Mouse (Mus musculus) layer of hippocampus, postnatal 36 days (tissue): ENCODE measurements around the gene Agtrap. TPM values are rescaled to one million over a fixed set of nuclear protein-coding genes. Genes with fewer than 3 reads are reported as not detected.
"Not testable (repeated sequence)": the region's sequence is repeated elsewhere in the genome, so short reads cannot be mapped to it uniquely, and the experiment has no call there.

Experiments used
- DNase-seq, 2 experiments: peaks; one replicate each; pipeline ENCODE4 v3.0.0; 2022
- total RNA-seq, 2 experiments: library from RNA; stranded (reverse); gene quantifications; 2 replicates each; pipeline ENCODE4 v1.2.3; 2021

Agtrap gene
- total RNA-seq, result 1 to 10 TPM; 7.3 TPM

- DNase-seq, result peak; percentile 89 to 94
Observed at GRCm38 (mm10) chr4:148087907-148088527, at the start of gene Agtrap. TSS of gene Agtrap (minus strand) at chr4:148088031.

- DNase-seq, result no peak
Observed at GRCm38 (mm10) chr4:148137503-148137902, 49.7 kb upstream of the Agtrap start.

GRCm38 (mm10) chr4:148134988-148135387, 47.2 kb upstream of the Agtrap start:
- DNase-seq, result no peak

- no peak for DNase-seq
Observed at GRCm38 (mm10) chr4:148131497-148132081, 43.8 kb upstream of the Agtrap start.

- no peak for DNase-seq
Observed at GRCm38 (mm10) chr4:148130561-148131413, 43.0 kb upstream of the Agtrap start, which contains the start of gene Draxin. TSS of gene Draxin (minus strand) at chr4:148130698.

- DNase-seq, result no peak
Observed at GRCm38 (mm10) chr4:148130133-148130532, 42.3 kb upstream of the Agtrap start, which contains the start of gene Mad2l2. TSS of gene Mad2l2 (plus strand) at chr4:148130384.

GRCm38 (mm10) chr4:148128672-148129071, 40.8 kb upstream of the Agtrap start:
- no peak for DNase-seq

GRCm38 (mm10) chr4:148128241-148128640, 40.4 kb upstream of the Agtrap start:
- no peak for DNase-seq

GRCm38 (mm10) chr4:148122694-148123066, 34.8 kb upstream of the Agtrap start:
- DNase-seq, result no peak

GRCm38 (mm10) chr4:148121982-148122693, 34.3 kb upstream of the Agtrap start:
- no peak for DNase-seq

- DNase-seq, result peak; percentile 69 to 73
Observed at GRCm38 (mm10) chr4:148121362-148121761, 33.5 kb upstream of the Agtrap start.

GRCm38 (mm10) chr4:148120555-148120954, 32.7 kb upstream of the Agtrap start:
- DNase-seq, result no peak

- DNase-seq, result not testable (repeated sequence)
Observed at GRCm38 (mm10) chr4:148119578-148119977, 31.7 kb upstream of the Agtrap start.

GRCm38 (mm10) chr4:148117392-148117791, 29.6 kb upstream of the Agtrap start:
- DNase-seq, result no peak

- DNase-seq, result no peak
Observed at GRCm38 (mm10) chr4:148116657-148117056, 28.8 kb upstream of the Agtrap start.

- no peak for DNase-seq
Observed at GRCm38 (mm10) chr4:148115467-148115866, 27.6 kb upstream of the Agtrap start.

- DNase-seq, result peak; percentile 83 to 87
Observed at GRCm38 (mm10) chr4:148114758-148115391, 27.0 kb upstream of the Agtrap start.

- DNase-seq, result no peak
Observed at GRCm38 (mm10) chr4:148112519-148112918, 24.7 kb upstream of the Agtrap start.

GRCm38 (mm10) chr4:148109215-148109614, 21.4 kb upstream of the Agtrap start:
- DNase-seq, result no peak

GRCm38 (mm10) chr4:148108565-148109100, 20.8 kb upstream of the Agtrap start:
- no peak for DNase-seq

GRCm38 (mm10) chr4:148107621-148108291, 19.9 kb upstream of the Agtrap start:
- no peak for DNase-seq
